Mouse (Mus musculus): ENCODE data around the gene Sp2. TPM values are rescaled to one million over a fixed set of nuclear protein-coding genes. Genes with fewer than 3 reads are reported as not detected.
A peak's percentile ranks its signal among the peaks of the same experiment; 100 is the strongest.

The Sp2 gene
- polyA plus RNA-seq, 1 experiment from 2014 or later = 5.8 TPM

DNA sequence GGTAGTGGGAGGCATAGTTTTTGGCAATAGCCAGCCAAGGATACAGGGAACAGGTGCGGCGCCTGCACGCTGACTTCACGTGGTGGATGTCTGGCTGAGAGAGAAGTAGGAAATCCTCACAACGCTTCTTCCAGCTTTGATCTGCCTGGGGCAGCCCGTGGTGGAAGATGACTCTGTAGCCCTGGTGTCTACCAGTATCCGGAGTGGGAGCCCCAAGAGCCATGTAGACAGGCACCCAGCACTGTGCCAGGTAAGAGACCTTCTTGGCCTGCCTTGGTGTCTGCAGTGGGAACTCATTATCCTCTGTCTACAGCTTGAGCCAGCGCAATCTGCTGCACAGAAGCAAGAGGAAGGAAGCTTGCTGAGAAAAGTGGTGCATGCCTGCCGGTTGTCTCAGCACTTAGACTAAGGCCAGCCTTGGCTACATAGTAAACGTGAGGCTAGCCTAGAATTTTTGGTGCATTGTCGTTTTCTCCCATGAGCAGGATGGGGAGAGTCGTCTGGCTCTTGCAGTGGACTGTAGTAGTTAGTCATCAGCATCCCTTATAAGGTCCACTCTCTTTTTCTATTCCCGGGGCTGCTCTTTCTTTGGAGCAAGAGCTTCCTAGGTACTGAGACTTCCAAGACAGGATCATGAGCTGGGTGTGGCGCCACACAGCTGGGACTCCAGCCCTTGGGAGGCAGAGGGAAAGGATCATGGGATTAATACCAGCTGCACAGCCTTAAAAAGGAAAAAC is 37.7 kb downstream of the Sp2 start:
- WGBS = 63% methylated on average over 14 of the region's 14 CpGs
- Histone ChIP-seq H3K27ac (replicated peaks) (no peak overlapping the region; the same call in 1 of the 2 replicates), H3K4me3 (ENCODE audit: low read depth, low read length) (peak overlapping the region; percentile 52), H3K36me3 (ENCODE audit: control insufficient read depth, insufficient read depth, low read length) (no peaks in the 10 kb centered on the region), H3K27me3 (ENCODE audit: control insufficient read depth, insufficient read depth, low read length) (no peaks in the 10 kb centered on the region), H3K9me3 (ENCODE audit: control insufficient read depth, low read length) (no peaks in the 10 kb centered on the region), H3K4me1 (replicated peaks; ENCODE audit: control insufficient read depth, insufficient read depth) (peaks cover 3% of the 10 kb centered on the region; the same call in 1 of the 2 replicates), H3K9ac (ENCODE audit: low read length) (0 out of 2 replicates have a peak overlapping the region, but pooled peaks have one; percentile 35), H3K4me2 (replicated peaks; ENCODE audit: low read depth) (peak overlapping the region; percentile 82)
- ATAC-seq (ENCODE audit: low FRiP score, low TSS enrichment) (no peak), DNase-seq (ENCODE audit: low spot score) (no peak)
- no peak for TF ChIP-seq CTCF (IDR thresholded peaks at IDR 0.05; ENCODE audit: low read depth)
- no peak for TF ChIP-seq EP300 (optimal IDR thresholded peaks at IDR 0.05)

DNA sequence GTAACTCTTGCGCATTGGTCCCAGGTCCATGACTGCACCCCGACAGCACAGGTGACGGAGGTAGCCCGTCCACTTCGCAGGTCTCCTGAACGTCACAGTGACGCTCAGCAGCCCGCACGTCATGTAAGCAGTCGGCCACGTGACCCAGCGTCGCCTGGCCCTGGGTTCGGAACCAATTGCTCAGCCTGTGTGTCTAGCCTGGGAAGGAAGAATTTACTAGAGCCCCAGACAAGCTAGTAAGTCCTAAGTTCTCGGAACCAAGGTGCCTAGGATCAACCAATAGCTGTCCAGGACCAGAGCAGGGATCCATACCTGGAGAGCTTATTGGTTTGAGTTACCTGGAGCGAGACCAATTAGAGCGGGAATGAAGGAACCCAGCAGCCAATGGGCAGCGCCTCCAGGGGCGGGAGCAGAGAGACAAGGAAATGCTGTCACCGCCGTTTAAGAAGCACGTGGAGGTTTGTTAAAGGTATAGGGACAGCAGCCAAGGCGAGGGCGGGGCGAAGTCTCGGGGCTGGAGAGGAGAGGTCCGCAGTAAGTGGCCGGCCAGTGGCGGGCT is 38.9 kb downstream of the Sp2 start, which contains the start of gene Pnpo:
Gene Pnpo (minus strand): TSS at position 241 of the 559 bp plus-strand sequence.
- H3K9ac ChIP-seq (ENCODE audit: low read length) = peak within 1 kb of the TSS; percentile 61
- H3K9me3 ChIP-seq (ENCODE audit: control insufficient read depth, low read length) = no peaks in the 10 kb centered on the region
- peak within 1 kb of the TSS; percentile 83 for H3K27ac ChIP-seq (replicated peaks)
- peak within 1 kb of the TSS; percentile 52 for H3K4me3 ChIP-seq (ENCODE audit: low read depth, low read length)
- DNase-seq (ENCODE audit: low spot score) (peak; percentile 96), ATAC-seq (ENCODE audit: low FRiP score, low TSS enrichment) (peak; percentile 93)
- H3K4me2 ChIP-seq (replicated peaks; ENCODE audit: low read depth) = peak within 1 kb of the TSS; percentile 82
- no peaks in the 10 kb centered on the region for H3K27me3 ChIP-seq (ENCODE audit: control insufficient read depth, insufficient read depth, low read length)
- peaks cover 3% of the 10 kb centered on the region; the same call in 1 of the 2 replicates for H3K4me1 ChIP-seq (replicated peaks; ENCODE audit: control insufficient read depth, insufficient read depth)
- H3K36me3 ChIP-seq (ENCODE audit: control insufficient read depth, insufficient read depth, low read length) = peaks cover 4% of the 10 kb centered on the region
- under 1% methylated on average over 29 of the region's 29 CpGs for WGBS
- no peak for TF ChIP-seq CTCF (IDR thresholded peaks at IDR 0.05; ENCODE audit: low read depth)
- TF ChIP-seq EP300 (optimal IDR thresholded peaks at IDR 0.05) = no peak

DNA sequence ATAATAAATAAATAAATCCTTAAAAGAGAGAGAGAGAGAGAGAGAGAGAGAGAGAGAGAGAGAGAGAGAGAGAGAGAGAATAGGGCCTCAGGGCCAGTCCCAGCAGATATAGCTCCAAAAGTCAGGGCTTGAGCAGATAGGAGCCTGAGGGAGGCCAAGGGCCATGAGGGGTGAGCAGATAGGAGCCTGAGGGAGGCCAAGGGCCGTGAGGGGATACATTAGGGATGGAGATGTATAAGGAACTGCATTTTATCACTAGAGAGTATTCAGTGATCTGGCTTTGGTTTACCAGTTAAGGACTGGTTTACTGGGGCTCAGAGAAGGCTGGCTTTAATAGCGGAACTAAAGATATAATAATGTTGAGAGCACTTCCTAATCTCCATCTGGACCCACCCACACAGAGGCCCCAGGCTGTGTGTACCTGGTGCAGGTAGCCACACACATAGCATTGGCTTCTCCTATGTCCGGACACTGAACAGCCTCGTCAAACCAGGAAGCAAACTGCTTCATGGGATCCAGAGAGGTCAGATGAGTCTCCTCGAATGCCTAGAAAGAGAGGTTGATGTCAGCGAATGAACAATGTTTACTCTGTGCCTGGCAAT is 40.7 kb downstream of the Sp2 start:
- Histone ChIP-seq H3K9me3 (ENCODE audit: control insufficient read depth, low read length) (no peaks in the 10 kb centered on the region), H3K27ac (replicated peaks) (0 out of 2 replicates have a peak overlapping the region, but pooled peaks have one; percentile 35), H3K27me3 (ENCODE audit: control insufficient read depth, insufficient read depth, low read length) (no peaks in the 10 kb centered on the region), H3K9ac (ENCODE audit: low read length) (no peak overlapping the region), H3K4me1 (replicated peaks; ENCODE audit: control insufficient read depth, insufficient read depth) (peaks cover 3% of the 10 kb centered on the region; the same call in 1 of the 2 replicates), H3K4me2 (replicated peaks; ENCODE audit: low read depth) (no peak overlapping the region), H3K4me3 (ENCODE audit: low read depth, low read length) (no peak overlapping the region), H3K36me3 (ENCODE audit: control insufficient read depth, insufficient read depth, low read length) (peaks cover 4% of the 10 kb centered on the region)
- WGBS = 55% methylated on average over 6 of the region's 6 CpGs
- peak; percentile 59 for ATAC-seq (ENCODE audit: low FRiP score, low TSS enrichment)
- TF ChIP-seq EP300 (optimal IDR thresholded peaks at IDR 0.05) (no peak), CTCF (IDR thresholded peaks at IDR 0.05; ENCODE audit: low read depth) (no peak)
- DNase-seq (ENCODE audit: low spot score) = peak; percentile 67

GRCm38 (mm10) chr11:96940578-96941465 is 41.9 kb downstream of the Sp2 start:
- 65% methylated on average over 16 of the region's 16 CpGs for WGBS
- no peak overlapping the region for H3K27ac ChIP-seq (replicated peaks)
- no peak overlapping the region for H3K4me2 ChIP-seq (replicated peaks; ENCODE audit: low read depth)
- TF ChIP-seq EP300 (optimal IDR thresholded peaks at IDR 0.05) (no peak), CTCF (IDR thresholded peaks at IDR 0.05; ENCODE audit: low read depth) (0 out of 2 replicates have a peak, but pooled peaks have one; percentile 2)
- ATAC-seq (ENCODE audit: low FRiP score, low TSS enrichment) (no peak), DNase-seq (ENCODE audit: low spot score) (no peak)
- H3K36me3 ChIP-seq (ENCODE audit: control insufficient read depth, insufficient read depth, low read length) = peaks cover 4% of the 10 kb centered on the region
- no peaks in the 10 kb centered on the region for H3K9me3 ChIP-seq (ENCODE audit: control insufficient read depth, low read length)
- H3K4me3 ChIP-seq (ENCODE audit: low read depth, low read length) = no peak overlapping the region
- H3K27me3 ChIP-seq (ENCODE audit: control insufficient read depth, insufficient read depth, low read length) = no peaks in the 10 kb centered on the region
- H3K9ac ChIP-seq (ENCODE audit: low read length) = no peak overlapping the region
- H3K4me1 ChIP-seq (replicated peaks; ENCODE audit: control insufficient read depth, insufficient read depth) = peaks cover 3% of the 10 kb centered on the region; the same call in 1 of the 2 replicates

DNA sequence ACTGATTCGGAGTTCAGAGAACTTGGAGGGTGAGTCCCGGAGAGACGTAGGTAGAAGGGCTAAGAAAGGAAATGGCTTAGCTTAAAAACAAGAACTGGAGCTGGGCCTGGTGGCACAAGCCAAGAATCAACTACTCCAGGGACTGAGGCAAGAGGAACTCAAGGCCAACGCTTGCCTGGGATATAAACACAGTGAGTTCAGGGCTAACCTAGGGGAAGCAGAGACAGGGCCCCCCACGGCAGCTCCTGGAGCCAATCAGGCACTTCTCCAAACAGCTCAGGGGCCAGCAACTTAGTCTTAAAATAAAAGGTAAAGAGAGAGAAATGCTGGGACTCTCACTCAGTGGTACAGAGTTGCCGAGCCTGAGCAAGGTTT is 44.3 kb downstream of the Sp2 start:
- peaks cover 2% of the 10 kb centered on the region; the same call in 1 of the 2 replicates for H3K4me1 ChIP-seq (replicated peaks; ENCODE audit: control insufficient read depth, insufficient read depth)
- ATAC-seq (ENCODE audit: low FRiP score, low TSS enrichment) = no peak
- H3K36me3 ChIP-seq (ENCODE audit: control insufficient read depth, insufficient read depth, low read length) = peaks cover 4% of the 10 kb centered on the region
- TF ChIP-seq CTCF (IDR thresholded peaks at IDR 0.05; ENCODE audit: low read depth) (no peak), EP300 (optimal IDR thresholded peaks at IDR 0.05) (no peak)
- peak overlapping the region; percentile 78 for H3K27ac ChIP-seq (replicated peaks)
- no peak overlapping the region for H3K4me3 ChIP-seq (ENCODE audit: low read depth, low read length)
- no peak overlapping the region for H3K4me2 ChIP-seq (replicated peaks; ENCODE audit: low read depth)
- H3K9me3 ChIP-seq (ENCODE audit: control insufficient read depth, low read length) = no peaks in the 10 kb centered on the region
- H3K9ac ChIP-seq (ENCODE audit: low read length) = no peak overlapping the region
- DNase-seq (ENCODE audit: low spot score) = no peak
- H3K27me3 ChIP-seq (ENCODE audit: control insufficient read depth, insufficient read depth, low read length) = no peaks in the 10 kb centered on the region
- 57% methylated on average over 6 of the region's 6 CpGs for WGBS

All from stomach, postnatal 0 days (tissue).